Mouse (Mus musculus) frontal cortex, adult 2 months (tissue): Measurements from ENCODE around the gene Ifnar2. TPM values are rescaled to one million over a fixed set of nuclear protein-coding genes. Genes with fewer than 3 reads are reported as not detected.

Experiments used
- DNase-seq, 2 experiments: peaks; one replicate each; pipeline ENCODE4 v3.0.0; 2022; ENCODE audit warnings: low spot score in 1 of 2; ENCODE audit errors: extremely low spot score in 1 of 2
- polyA plus RNA-seq: library from polyadenylated mRNA; depleted of rRNA; stranded (reverse); fragments of >200 nt; gene quantifications from 2 replicates; pipeline ENCODE4 v1.2.3, GENCODE M21; 2012

Ifnar2 gene
- polyA plus RNA-seq, 1 experiment: 33.8 TPM

DNA sequence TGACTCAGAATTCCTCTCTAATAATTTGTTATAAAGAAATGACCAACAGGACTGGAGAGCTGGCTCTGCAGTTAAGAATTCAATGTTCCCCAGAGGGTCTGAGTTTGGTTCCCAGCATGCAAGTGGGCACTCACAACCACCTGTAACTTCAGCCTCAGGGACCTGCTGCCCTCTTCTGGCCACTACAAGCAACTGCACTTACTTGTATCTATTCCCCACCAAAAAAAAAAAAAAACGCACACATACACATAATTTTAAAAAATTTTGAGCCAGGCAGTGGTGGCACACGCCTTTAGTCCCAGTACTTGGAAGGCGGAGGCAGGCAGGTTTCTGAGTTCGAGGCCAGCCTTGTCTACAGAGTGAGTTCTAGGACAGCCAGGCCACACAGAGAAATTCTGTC, 17.5 kb downstream of the Ifnar2 start:
- DNase-seq: no peak

DNA sequence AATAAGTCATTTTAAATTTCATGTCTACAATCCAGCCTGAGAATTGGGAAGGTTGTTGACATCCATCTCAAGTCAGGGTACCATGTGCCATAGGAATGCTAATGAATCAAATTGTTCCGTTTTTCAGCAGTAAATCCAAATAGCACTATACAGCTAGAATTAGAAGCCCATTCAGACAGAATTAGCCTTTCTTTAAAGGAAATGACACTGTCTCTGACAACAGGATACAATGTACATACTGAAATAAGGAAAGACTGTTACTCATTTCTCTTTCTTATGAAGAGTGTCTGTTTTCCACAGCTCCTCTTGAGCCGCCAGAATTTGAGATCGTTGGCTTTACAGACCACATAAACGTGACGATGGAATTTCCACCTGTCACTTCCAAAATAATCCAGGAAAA, 18.8 kb downstream of the Ifnar2 start, which contains the start of gene Gm21970:
Gm21970 (plus strand) TSS at position 301 of the 400 bp plus-strand sequence.
- no peak for DNase-seq

DNA sequence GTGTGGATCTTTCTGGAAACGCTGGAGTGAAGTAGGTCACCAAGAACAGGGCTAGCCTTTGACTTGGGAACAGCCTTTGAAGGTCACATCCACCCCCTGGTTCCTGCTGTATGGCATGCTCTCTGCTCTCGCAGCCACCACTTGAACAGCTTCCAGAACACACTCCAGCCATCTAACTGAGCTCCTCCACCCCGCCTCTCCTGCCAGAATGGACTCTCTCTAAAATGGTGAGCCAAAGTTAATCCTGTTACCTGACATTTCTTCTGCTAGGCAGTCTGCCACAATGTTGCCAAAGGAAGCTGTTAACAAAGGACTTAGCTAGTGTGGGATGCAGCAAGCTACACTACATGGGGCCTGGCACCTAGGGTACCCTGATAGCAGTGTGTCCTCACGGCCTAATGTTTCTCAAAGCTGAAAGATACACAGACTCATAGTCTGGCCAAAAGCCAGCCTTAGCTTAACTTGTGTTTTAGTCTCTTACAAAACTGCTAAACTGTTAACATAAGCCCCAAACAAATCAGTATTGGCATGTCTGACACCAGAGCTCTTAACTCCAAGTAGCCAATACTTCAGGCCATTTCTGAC, 22.3 kb downstream of the Ifnar2 start:
- no peak for DNase-seq

DNA sequence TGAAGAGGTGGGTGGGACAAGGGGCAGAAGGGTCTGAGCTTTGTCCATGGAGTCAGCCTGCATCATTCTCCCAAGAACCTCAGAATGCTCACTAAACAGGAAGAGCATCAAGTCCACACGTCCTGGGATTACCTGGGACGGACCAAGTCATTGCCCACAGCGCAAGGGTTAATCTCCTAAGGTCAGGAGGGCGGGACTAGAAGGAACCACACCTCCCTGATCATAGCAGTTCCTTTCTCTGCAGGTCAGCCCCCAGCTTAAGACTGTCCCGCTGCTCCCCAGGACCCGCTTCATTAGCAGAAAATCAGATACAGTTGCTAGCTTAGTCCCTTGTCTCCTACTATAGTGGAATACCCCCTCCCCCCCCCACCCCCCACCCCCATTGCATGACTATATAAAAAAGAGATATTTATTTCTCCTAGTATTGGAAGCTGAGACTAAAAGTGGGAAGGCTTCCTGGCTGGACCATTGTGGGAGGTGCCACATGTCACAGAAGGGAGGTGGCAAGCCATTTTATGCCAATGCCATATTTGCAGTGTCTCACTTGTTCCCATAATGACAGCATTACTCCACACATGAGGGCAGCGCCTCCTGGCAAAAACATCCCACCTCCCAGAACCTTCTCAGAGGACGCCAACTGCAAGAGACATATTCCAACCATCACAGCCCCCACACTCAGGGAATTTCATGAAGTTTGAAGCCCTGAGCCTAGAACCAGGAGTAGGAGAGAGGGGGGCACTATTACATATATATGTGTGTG, 23.2 kb downstream of the Ifnar2 start:
- no peak for DNase-seq

DNA sequence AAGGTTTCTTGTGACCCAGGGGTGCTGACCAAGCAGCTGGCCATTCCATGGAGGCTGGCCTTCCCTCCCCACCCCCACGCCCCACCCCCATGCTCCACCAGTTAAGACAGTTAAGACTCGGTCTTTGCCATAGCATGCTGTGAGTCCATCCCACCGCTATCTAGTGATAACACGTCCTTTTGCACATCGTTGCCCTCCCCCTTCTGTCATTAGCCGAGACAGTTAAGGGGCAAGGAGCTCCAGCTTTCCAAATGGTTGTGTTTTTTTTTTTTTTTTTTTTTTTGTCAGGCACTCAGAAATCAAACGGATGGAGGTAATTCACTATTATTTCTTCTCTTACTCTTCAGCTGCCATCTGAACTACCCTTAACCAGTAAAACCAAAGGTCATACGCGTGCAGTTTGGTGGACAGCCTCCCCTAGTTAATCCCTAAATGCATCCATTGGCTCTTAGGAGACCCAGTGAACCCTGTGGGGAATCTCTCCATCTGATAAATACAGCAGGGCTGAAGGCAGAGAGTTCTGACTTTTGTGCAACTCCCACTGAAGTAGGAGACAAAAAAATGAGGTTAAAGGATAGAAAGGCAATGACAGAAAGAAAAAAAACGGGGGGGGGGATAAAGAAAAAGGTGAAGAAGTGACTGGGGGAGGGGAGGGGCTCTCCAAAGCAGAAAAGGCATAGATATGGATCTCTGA, 24.4 kb downstream of the Ifnar2 start:
- no peak for DNase-seq

DNA sequence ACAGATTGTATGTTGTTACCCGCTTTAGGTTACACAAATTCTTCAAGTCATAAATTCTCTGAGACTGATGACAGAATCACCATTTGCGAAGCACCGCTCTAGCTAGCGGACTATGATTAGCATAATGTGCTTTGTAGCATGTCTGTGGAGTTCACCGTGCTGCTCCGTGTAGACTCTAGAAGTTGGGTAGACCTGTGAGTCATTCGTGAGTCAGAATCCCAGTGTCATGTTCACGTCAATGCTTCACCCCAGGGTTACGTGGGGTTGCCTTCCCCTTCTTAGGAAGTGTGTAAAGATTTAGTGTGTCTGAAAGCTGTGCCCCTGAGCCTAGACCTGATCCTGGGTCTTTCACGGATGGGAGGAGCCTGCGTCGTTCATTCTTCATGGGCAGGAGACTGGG, 25.4 kb downstream of the Ifnar2 start:
- no peak for DNase-seq

DNA sequence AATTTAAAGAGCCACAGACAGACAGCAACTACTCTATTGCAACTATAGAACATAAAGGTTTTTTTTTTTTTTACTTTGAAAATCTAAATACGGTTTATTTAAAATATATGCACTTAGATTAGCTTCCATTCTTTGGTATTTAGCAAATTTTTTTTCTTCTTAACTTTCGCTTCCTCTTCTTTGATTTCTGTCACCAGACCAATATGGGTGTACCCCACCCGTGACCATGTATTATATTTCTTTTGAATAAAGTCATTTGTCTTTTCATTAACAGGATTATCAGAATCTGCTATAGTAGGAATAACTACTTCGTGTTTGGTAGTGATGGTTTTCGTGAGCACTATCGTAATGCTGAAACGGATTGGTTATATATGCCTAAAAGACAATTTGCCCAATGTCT, 26.4 kb downstream of the Ifnar2 start:
- DNase-seq: no peak

DNA sequence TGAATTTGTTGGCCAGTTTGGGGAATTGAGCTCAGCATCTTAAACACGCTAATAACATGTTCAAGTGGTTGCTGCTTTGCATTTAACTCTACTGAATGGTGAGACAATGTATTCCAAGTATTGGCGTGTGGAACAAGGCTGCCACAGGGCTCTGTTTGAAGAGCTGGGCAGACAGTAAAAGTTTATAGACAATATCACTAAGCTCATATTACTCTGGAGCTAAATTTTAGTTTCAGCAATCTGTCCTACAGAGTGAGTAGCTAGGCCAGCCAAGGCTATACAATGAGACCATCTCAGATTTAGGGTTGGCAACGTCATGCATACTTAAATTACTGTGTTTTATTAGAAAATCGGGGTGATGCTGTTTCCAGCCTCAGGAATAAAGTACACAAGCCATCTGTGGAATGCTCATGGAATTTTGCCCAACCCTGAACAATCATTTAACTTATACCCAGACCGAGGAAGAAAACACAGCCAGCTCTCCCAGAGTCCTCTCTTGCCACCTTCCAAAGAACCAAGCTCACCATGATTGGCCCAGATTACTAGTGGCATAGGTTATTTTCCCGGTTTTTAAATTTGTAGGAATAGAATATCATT, 29.1 kb downstream of the Ifnar2 start:
- no peak for DNase-seq

DNA sequence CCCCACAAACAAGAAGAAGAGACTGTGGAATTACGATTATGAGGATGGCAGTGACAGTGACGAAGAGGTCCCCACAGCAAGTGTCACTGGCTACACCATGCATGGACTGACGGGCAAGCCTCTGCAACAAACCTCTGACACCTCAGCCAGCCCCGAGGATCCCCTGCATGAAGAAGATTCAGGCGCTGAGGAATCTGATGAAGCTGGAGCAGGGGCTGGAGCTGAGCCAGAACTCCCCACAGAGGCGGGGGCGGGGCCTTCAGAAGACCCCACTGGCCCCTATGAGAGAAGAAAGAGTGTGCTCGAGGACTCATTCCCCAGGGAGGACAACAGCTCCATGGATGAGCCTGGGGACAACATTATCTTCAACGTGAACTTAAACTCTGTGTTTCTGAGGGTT, 31.2 kb downstream of the Ifnar2 start:
- DNase-seq: no peak

DNA sequence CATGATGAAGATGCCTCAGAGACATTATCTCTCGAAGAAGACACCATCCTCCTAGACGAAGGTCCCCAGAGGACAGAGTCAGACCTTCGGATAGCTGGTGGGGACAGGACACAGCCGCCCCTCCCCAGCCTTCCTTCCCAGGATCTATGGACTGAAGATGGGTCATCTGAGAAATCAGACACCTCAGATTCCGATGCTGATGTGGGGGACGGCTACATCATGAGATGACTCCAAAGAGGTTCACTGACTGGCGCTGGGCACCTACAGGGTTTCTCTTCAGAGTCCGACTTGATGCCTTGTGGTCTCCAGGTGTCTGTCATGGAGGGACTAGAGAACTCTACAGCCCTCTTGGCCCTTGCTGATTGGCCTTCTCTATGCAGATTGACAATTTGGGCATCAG, 31.6 kb downstream of the Ifnar2 start:
- DNase-seq: no peak

DNA sequence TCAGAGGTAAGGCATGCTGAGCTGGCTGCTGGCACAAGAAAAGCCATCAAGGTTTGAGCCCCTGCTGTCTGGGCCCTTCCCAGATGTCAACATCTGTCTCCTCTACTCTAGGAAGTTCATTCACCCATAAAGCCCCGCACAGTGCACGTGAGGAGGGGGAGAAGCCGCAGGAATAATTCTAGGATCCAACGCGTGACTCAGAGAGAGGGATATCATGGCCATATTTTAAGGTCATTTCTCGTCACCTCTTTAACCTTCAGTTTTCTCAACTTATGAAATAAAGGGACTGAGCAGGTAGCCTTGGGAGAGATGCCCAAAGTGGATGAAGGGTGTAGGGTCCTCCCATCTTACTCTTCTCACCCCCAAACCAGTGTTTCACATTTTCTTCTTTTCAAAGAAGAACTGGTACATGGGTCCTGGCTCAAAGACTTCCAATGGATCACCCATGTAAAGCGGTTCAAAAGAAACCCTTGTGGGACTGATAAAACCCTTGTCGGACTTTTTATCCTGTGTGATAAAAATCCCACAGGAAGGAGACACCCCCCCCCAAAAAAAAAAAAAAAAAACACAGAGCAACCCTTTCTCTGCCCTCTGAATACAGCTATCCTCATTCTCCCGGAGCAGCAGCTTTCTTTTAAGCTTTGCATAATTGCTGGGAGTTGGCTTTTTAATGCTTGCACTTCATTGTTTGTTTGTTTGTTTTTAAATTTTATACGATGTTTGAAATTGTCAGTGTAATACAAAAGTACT, 32.4 kb downstream of the Ifnar2 start:
- no peak for DNase-seq

DNA sequence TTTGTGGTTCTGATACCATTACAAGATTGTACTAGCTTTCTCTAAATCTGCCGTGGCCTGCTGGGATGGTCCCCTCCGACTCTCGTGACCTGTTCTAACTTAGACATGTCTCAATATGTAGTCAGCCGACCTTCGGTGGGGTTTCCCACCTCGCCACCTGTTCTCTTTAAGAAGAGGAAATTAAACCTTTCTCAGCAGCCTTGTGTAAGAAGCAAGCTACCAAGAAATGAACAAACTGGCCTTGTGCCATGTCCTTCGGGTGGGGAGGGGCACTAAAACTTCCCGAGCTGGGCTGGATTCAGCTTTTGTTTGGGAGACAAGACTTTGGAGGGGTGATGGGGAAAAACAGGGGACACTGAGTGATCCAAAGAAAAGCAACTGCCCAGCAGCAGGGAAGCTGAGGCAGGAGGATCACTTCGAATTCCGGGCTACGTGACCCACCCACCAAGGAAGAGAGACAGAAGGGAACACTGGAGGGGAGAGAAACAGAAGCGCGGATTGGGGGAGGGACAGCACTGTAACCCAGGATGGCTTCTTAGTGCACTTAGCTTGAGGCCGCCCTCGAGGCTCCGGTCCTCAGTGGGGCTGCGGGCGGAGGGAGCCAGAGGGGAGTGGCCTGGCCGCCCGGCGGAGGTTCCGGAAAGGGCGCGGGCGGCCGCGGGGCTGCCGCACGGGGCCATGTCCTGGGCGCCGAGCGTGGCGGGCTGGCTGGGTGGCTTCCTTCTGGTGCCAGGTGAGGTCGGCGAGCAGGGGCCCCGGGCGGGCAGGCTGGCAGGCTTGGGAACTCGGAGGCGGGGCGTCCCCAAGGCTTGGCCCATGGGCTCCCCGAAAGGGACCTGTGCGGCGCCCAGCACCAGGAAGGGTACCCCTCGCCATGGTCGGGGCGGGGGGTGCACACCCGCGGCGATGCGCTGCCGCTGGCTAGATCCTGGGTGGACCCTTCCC, 33.3 kb downstream of the Ifnar2 start, which contains the start of gene Il10rb:
Il10rb (plus strand) TSS at position 525 of the 945 bp plus-strand sequence.
- DNase-seq: peak in 1 of 2 experiments; percentile 45

DNA sequence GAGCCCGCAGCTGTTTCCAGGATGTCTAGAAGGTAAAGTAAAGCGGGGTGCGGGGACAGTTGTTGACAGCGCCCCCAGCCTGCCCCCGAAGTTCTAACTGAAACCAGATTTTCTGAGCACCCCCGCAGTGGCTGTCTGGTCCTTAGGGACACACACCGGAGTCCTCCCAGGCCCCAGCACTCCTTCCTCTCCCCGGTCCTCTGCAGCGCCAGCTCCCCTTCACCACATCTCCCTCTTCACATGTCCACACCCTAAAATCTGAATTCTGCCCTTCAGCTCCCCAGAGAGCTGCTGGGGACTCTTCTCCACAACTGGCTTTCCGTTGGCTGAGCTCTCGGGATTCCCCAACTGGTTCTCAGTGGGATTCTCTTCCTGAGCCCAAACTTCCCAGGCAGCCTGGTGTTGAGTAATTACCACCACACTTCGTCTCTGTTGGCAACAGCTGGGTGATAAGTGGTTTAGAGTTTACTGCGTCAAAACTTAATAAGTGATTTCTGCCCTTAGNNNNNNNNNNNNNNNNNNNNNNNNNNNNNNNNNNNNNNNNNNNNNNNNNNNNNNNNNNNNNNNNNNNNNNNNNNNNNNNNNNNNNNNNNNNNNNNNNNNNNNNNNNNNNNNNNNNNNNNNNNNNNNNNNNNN, 34.1 kb downstream of the Ifnar2 start:
- DNase-seq: peak in 1 of 2 experiments; percentile 38

DNA sequence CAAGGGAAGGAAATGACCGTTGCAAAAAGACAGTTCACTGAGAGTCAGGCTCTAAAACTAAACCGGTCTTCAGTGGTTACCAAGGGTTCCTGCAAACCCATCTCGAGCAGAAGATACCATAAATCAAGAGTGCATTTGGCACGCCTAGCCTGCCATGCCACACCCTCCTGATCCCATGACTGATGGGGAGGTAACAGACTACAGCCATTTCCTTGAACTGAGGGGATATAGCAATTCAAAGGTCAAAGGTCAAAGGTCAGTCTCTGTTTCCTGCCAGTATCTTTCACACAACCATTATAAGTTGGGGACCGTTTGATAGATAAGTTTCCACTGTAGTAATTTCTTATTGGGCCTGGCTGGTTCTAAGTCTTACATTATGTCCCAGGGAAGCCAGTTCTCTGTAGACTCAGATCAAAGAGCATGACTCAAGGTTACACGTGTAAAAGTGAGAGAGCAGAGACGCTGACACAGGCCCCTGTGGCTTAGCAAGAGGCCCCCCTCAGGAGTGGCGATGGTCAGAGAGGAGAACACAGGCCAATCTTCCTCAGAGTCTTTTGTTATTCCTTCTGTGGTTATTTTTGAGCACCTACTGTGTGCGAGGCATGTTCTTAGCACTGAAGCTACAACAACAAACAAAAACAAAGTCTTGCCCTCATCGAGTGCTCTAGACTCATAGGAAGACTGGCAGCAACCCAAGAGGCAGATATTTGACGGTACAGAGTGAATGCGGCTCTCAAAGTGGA, 40.7 kb downstream of the Ifnar2 start:
- no peak for DNase-seq

DNA sequence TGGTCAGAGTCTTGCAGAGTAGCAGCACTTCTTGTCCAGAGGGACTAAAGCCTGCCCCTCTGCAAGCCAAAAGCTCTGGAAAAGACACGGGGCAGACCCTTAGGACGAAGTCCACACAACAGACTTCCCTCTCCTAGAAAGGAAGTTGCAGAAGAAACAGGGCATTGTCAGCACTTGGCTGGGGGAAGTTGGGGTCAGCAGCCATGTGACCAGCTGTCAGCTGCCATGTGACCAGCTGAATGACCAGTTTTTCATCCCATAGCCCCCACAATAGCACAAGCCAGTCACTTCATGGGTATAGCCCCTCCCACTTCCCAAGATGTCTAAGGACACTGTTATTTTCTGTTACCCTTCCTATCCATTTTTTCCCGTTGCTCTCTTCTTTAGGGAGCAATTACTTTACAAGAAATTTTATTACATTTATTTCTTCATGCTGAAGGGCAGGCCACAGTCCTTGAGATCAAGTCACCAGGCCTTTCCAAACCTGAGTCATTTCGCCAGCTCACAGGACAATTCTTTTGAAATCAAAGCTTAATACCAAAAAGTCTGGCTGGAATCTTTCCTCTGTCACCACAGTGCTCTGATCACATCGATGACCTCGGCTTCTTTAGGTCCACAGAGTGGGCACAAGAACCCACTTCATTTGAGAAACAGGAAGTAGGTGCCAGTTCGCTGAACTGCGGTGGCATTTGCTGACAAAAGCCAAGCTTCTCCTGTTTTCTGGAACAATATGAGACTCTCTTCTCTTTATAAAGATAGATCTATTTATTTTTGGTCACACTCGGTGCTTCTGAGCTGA, 43.0 kb downstream of the Ifnar2 start:
- DNase-seq: no peak

DNA sequence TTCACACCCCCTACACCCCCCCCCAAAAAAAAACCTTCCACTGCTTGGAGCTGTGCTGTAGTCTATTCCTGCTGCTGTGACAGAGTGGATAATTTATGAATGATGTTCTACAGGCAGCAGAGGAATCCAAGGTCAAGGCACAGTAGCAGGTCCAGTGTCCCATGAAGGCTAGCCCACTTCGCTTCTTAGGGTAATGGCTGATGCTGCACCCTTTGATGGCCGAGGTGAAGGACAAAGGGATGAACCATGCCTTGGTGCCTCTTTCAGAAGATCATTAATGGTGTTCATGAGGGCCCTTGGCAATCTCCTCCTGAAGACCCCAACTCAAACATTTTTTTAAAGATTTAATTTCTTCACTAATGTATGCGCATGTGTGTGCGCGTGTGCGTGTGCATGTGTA, 43.8 kb downstream of the Ifnar2 start:
- DNase-seq: no peak

DNA sequence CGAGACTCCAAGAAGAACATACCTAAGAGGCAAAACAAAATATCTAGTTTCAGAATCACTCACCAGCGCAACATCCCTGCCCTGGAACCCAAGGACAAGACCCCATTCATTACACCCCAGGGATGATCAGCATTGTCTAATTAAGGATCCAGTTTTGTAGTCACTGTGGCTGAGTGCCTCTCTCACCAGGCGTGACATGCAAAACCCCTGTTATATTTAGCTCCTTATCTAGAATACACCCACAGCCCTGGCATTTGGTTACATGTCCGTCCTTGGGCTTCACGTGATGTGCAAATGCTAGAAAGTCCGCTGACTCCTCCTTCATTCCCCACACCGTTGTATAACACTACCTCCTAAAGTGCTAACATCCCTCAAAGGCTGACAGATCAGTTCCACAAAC, 44.4 kb downstream of the Ifnar2 start:
- no peak for DNase-seq

DNA sequence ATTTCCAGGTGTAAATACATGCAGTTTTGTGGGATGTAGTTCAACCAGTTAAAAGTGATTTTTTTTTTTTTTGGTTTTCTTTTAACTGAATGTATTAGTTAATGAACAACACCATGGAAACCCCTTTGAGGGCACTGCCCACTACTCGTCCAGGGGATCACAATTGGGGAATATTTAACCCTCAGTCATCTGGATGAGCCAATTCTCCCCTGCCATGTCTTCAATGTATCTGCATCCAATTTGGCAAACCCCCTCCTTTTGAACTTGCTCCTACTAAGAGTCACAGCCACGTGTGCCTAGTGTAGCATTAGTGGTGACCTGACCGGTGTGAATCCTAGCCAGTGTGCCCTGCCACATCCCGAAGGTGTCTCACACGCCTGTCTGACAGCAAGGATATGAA, 45.9 kb downstream of the Ifnar2 start:
- DNase-seq: no peak
